Mouse (Mus musculus) spleen, adult 2 months (tissue): ENCODE measurements at regions not wholly inside any gene's neighbourhood (a gene's known extent, or its start where the extent isn't known, plus 50 kb on each side); places are given as distances from the start of the nearest gene placed in this dataset.

Experiments used
- CTCF ChIP-seq: fragments of 200-500 bp; IDR thresholded peaks from 2 replicates; pipeline ENCODE4 v1.5.1; 2011; ENCODE audit warnings: mild to moderate bottlenecking, inconsistent platforms; ENCODE audit not compliant: insufficient read depth, insufficient read length, insufficient replicate concordance; ENCODE audit errors: extremely low read depth
- POLR2A ChIP-seq: fragments of 200-500 bp; IDR thresholded peaks from 2 replicates; pipeline ENCODE4 v1.6.1; 2011; ENCODE audit warnings: low read depth, low read length, inconsistent platforms

GRCm38 (mm10) chr11:84604781-84605180, 79.4 kb upstream of the Lhx1 start:
- no peak for TF ChIP-seq CTCF
- no peak for TF ChIP-seq POLR2A
